Mouse (Mus musculus): Measurements from ENCODE around the gene Bcl2l12. TPM values are rescaled to one million over a fixed set of nuclear protein-coding genes. Genes with fewer than 3 reads are reported as not detected.
"Not testable (repeated sequence)": the region's sequence is repeated elsewhere in the genome, so short reads cannot be mapped to it uniquely, and the experiment has no call there.

The Bcl2l12 gene
- polyA plus RNA-seq, 1 experiment from 2014 or later: 83.9 TPM

GRCm38 (mm10) chr7:45028351-45028750, 29.8 kb upstream of the Bcl2l12 start:
- H3K27me3 ChIP-seq (ENCODE audit: poor library complexity, severe bottlenecking): no peaks in the 10 kb centered on the region
- H3K27ac ChIP-seq: no peak overlapping the region
- DNase-seq (ENCODE audit: extremely low spot score, low spot score): no peak
- no peaks in the 10 kb centered on the region for H3K9me3 ChIP-seq
- WGBS: 93% methylated on average over 11 of the region's 11 CpGs
- H3K36me3 ChIP-seq (replicated peaks): peaks cover 72% of the 10 kb centered on the region
- H3K4me1 ChIP-seq: 0 out of 2 replicates have a peak, but pooled peaks cover 6% of the 10 kb centered on the region
- no peak overlapping the region for H3K4me3 ChIP-seq

- no peaks in the 10 kb centered on the region for H3K27me3 ChIP-seq (ENCODE audit: poor library complexity, severe bottlenecking)
- H3K27ac ChIP-seq: no peak overlapping the region
- H3K36me3 ChIP-seq (replicated peaks): peaks cover 66% of the 10 kb centered on the region
- WGBS: 95% methylated on average over 9 of the region's 9 CpGs
- H3K4me1 ChIP-seq: 0 out of 2 replicates have a peak, but pooled peaks cover 6% of the 10 kb centered on the region
- 0 out of 2 replicates have a peak overlapping the region, but pooled peaks have one; percentile 9 for H3K4me3 ChIP-seq
- no peaks in the 10 kb centered on the region for H3K9me3 ChIP-seq
- no peak for DNase-seq (ENCODE audit: extremely low spot score, low spot score)
These were observed 29.2 kb upstream of the Bcl2l12 start for GRCm38 (mm10) chr7:45027761-45028160.

- peaks cover 51% of the 10 kb centered on the region for H3K36me3 ChIP-seq (replicated peaks)
- no peaks in the 10 kb centered on the region for H3K9me3 ChIP-seq
- H3K4me1 ChIP-seq: 0 out of 2 replicates have a peak, but pooled peaks cover 6% of the 10 kb centered on the region
- H3K27ac ChIP-seq: no peak overlapping the region
- 70% methylated on average over 2 of the region's 2 CpGs for WGBS
- H3K27me3 ChIP-seq (ENCODE audit: poor library complexity, severe bottlenecking): no peaks in the 10 kb centered on the region
- no peak overlapping the region for H3K4me3 ChIP-seq
- DNase-seq (ENCODE audit: extremely low spot score, low spot score): no peak
These were observed 27.7 kb upstream of the Bcl2l12 start for GRCm38 (mm10) chr7:45026256-45026655.

GRCm38 (mm10) chr7:45025601-45026220, 27.2 kb upstream of the Bcl2l12 start:
- Histone ChIP-seq H3K4me3 (no peak overlapping the region), H3K9me3 (no peaks in the 10 kb centered on the region), H3K36me3 (replicated peaks) (peaks cover 46% of the 10 kb centered on the region), H3K27me3 (ENCODE audit: poor library complexity, severe bottlenecking) (0 out of 2 replicates have a peak, but pooled peaks cover under 1% of the 10 kb centered on the region), H3K27ac (no peak overlapping the region), H3K4me1 (0 out of 2 replicates have a peak, but pooled peaks cover 6% of the 10 kb centered on the region)
- WGBS: 81% methylated on average over 8 of the region's 8 CpGs
- DNase-seq (ENCODE audit: extremely low spot score, low spot score): no peak

GRCm38 (mm10) chr7:45024281-45025248, 26.1 kb upstream of the Bcl2l12 start:
- Histone ChIP-seq H3K9me3 (no peaks in the 10 kb centered on the region), H3K27me3 (ENCODE audit: poor library complexity, severe bottlenecking) (peaks cover 12% of the 10 kb centered on the region), H3K36me3 (replicated peaks) (peaks cover 34% of the 10 kb centered on the region), H3K4me3 (no peak overlapping the region), H3K27ac (no peak overlapping the region), H3K4me1 (peaks cover 10% of the 10 kb centered on the region)
- WGBS: 90% methylated on average over 15 of the region's 15 CpGs
- DNase-seq (ENCODE audit: extremely low spot score, low spot score): no peak

- Histone ChIP-seq H3K27me3 (ENCODE audit: poor library complexity, severe bottlenecking) (peaks cover 20% of the 10 kb centered on the region), H3K36me3 (replicated peaks) (peaks cover 26% of the 10 kb centered on the region), H3K4me1 (peaks cover 19% of the 10 kb centered on the region)
- 83% methylated on average over 5 of the region's 5 CpGs for WGBS
- H3K4me3 ChIP-seq; H3K27ac ChIP-seq; H3K9me3 ChIP-seq; DNase-seq (ENCODE audit: extremely low spot score, low spot score): not testable (repeated sequence)
These were observed 25.2 kb upstream of the Bcl2l12 start for GRCm38 (mm10) chr7:45023711-45024110.

GRCm38 (mm10) chr7:45020225-45020624, 21.7 kb upstream of the Bcl2l12 start:
- 0 out of 2 replicates have a peak, but pooled peaks cover 2% of the 10 kb centered on the region for H3K36me3 ChIP-seq (replicated peaks)
- DNase-seq (ENCODE audit: extremely low spot score, low spot score): no peak
- peaks cover 34% of the 10 kb centered on the region for H3K4me1 ChIP-seq
- no peaks in the 10 kb centered on the region for H3K9me3 ChIP-seq
- peaks cover 27% of the 10 kb centered on the region for H3K27me3 ChIP-seq (ENCODE audit: poor library complexity, severe bottlenecking)
- 82% methylated on average over 9 of the region's 9 CpGs for WGBS
- H3K4me3 ChIP-seq: no peak overlapping the region
- H3K27ac ChIP-seq: no peak overlapping the region

GRCm38 (mm10) chr7:45019031-45019571, 20.6 kb upstream of the Bcl2l12 start:
- peaks cover 27% of the 10 kb centered on the region for H3K27me3 ChIP-seq (ENCODE audit: poor library complexity, severe bottlenecking)
- WGBS: 41% methylated on average over 8 of the region's 8 CpGs
- no peaks in the 10 kb centered on the region for H3K9me3 ChIP-seq
- H3K4me1 ChIP-seq: peaks cover 45% of the 10 kb centered on the region
- H3K36me3 ChIP-seq (replicated peaks): no peaks in the 10 kb centered on the region; the same call in 1 of the 2 replicates
- H3K4me3 ChIP-seq: peak overlapping the region; percentile 11; the same call in 1 of the 2 replicates
- H3K27ac ChIP-seq: no peak overlapping the region
- DNase-seq (ENCODE audit: extremely low spot score, low spot score): no peak

GRCm38 (mm10) chr7:45017242-45018061, 18.9 kb upstream of the Bcl2l12 start, which contains the start of gene Rras:
TSS of gene Rras (plus strand) at chr7:45017961.
- Histone ChIP-seq H3K27ac (peak within 1 kb of the TSS; percentile 95), H3K36me3 (replicated peaks) (peaks cover 16% of the 10 kb centered on the region), H3K27me3 (ENCODE audit: poor library complexity, severe bottlenecking) (peaks cover 27% of the 10 kb centered on the region), H3K4me3 (peak within 1 kb of the TSS; percentile 89), H3K4me1 (peaks cover 48% of the 10 kb centered on the region), H3K9me3 (no peaks in the 10 kb centered on the region)
- under 1% methylated on average over 32 of the region's 36 CpGs for WGBS
- peak; percentile 86 for DNase-seq (ENCODE audit: extremely low spot score, low spot score)

GRCm38 (mm10) chr7:45016761-45017160, 18.2 kb upstream of the Bcl2l12 start:
- Histone ChIP-seq H3K36me3 (replicated peaks) (peaks cover 23% of the 10 kb centered on the region), H3K27ac (peak overlapping the region; percentile 95), H3K27me3 (ENCODE audit: poor library complexity, severe bottlenecking) (peaks cover 27% of the 10 kb centered on the region), H3K4me3 (peak overlapping the region; percentile 89), H3K4me1 (peaks cover 48% of the 10 kb centered on the region), H3K9me3 (no peaks in the 10 kb centered on the region)
- 6% methylated on average over 4 of the region's 4 CpGs for WGBS
- DNase-seq (ENCODE audit: extremely low spot score, low spot score): no peak

- DNase-seq (ENCODE audit: extremely low spot score, low spot score): peak; percentile 100
- H3K9me3 ChIP-seq: no peaks in the 10 kb centered on the region
- under 1% methylated on average over 69 of the region's 69 CpGs for WGBS
- H3K27ac ChIP-seq: peak within 1 kb of the TSS; percentile 95
- peaks cover 27% of the 10 kb centered on the region for H3K27me3 ChIP-seq (ENCODE audit: poor library complexity, severe bottlenecking)
- peak within 1 kb of the TSS; percentile 89 for H3K4me3 ChIP-seq
- peaks cover 48% of the 10 kb centered on the region for H3K4me1 ChIP-seq
- peaks cover 29% of the 10 kb centered on the region for H3K36me3 ChIP-seq (replicated peaks)
These were observed 17.6 kb upstream of the Bcl2l12 start, which contains the start of gene Scaf1 for GRCm38 (mm10) chr7:45015957-45016612. TSS of gene Scaf1 (minus strand) at chr7:45016363.

Measured in forebrain, embryonic 10.5 days (tissue).